Mouse (Mus musculus) lung, adult 2 months (tissue): ENCODE data around the gene Dnajc12.

Source experiments
- CTCF ChIP-seq: fragments of 200-500 bp; IDR thresholded peaks from 2 replicates; pipeline ENCODE4 v1.5.1; 2011; ENCODE audit warnings: mild to moderate bottlenecking, low read length, control low read depth; ENCODE audit not compliant: insufficient read depth
- POLR2A ChIP-seq: fragments of 200-500 bp; IDR thresholded peaks from 2 replicates; pipeline ENCODE4 v1.6.1; 2011; ENCODE audit warnings: low read depth, mild to moderate bottlenecking, control low read depth, low read length, borderline replicate concordance; ENCODE audit errors: extremely low read depth

DNA sequence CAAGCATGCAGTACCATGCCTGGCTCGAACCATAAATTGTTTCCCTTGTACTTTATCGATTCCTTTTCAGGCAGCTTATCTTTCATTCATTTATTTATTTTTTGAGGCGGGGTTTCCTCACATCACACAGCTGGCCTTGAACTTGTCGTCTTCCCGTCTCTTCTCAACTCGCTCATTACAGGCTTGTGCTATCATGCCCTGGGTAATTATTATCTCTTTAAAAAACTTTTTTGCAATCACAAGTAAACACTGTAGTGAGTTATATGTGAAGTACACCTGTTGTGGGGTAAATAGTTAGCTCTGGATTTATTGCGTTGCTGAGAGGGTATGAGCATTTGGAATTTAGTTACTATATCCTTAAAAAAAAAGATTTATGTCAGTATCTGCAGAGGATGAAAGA lies 33.0 kb downstream of the Dnajc12 start:
- no peak for TF ChIP-seq CTCF
- TF ChIP-seq POLR2A, result no peak
